Mouse (Mus musculus) testis, adult 2 months (tissue): ENCODE results near the gene Olfr994. TPM values are rescaled to one million over a fixed set of nuclear protein-coding genes. Genes with fewer than 3 reads are reported as not detected.

Experiments used
- H3K27ac ChIP-seq: fragments of 200-500 bp; 2 replicates; pipeline ENCODE4 v1.5.1; 2012; ENCODE audit warnings: low read depth, low read length; ENCODE audit not compliant: control insufficient read depth, insufficient read depth
- H3K27me3 ChIP-seq: fragments of 200-500 bp; 2 replicates; pipeline ENCODE4 v1.6.1; 2012; ENCODE audit warnings: mild to moderate bottlenecking, low read length, moderate library complexity; ENCODE audit not compliant: control insufficient read depth, insufficient read depth
- H3K36me3 ChIP-seq: fragments of 200-500 bp; 2 replicates; pipeline ENCODE4 v1.6.1; 2012; ENCODE audit warnings: mild to moderate bottlenecking, low read length; ENCODE audit not compliant: control insufficient read depth, insufficient read depth
- H3K4me1 ChIP-seq: fragments of 200-500 bp; 2 replicates; pipeline ENCODE4 v1.6.1; 2012; ENCODE audit warnings: low read length; ENCODE audit not compliant: control insufficient read depth, insufficient read depth
- H3K4me3 ChIP-seq: fragments of 200-500 bp; 2 replicates; pipeline ENCODE4 v1.5.1; 2012; ENCODE audit warnings: low read depth, mild to moderate bottlenecking, low read length, moderate library complexity, mixed read lengths; ENCODE audit not compliant: control insufficient read depth
- CTCF ChIP-seq: fragments of 200-500 bp; IDR thresholded peaks from 2 replicates; pipeline ENCODE4 v1.5.1; 2012; ENCODE audit warnings: low read depth, mild to moderate bottlenecking, inconsistent platforms, low read length, moderate library complexity; ENCODE audit not compliant: control insufficient read depth, insufficient read depth, insufficient replicate concordance
- POLR2A ChIP-seq: fragments of 200-500 bp; IDR thresholded peaks from 2 replicates; pipeline ENCODE4 v1.6.1; 2012; ENCODE audit warnings: low read depth, mild to moderate bottlenecking, inconsistent platforms, low read length, moderate library complexity; ENCODE audit not compliant: control insufficient read depth
- polyA plus RNA-seq: library from polyadenylated mRNA; depleted of rRNA; stranded (reverse); fragments of >200 nt; gene quantifications from 2 replicates; pipeline ENCODE4 v1.2.3, GENCODE M21; 2012; rRNA removed

The Olfr994 gene
- not detected in 2 replicates for polyA plus RNA-seq

- Histone ChIP-seq H3K4me1 (no peaks in the 10 kb centered on the region), H3K4me3 (no peak within 1 kb of the TSS), H3K36me3 (no peaks in the 10 kb centered on the region), H3K27ac (no peak within 1 kb of the TSS), H3K27me3 (no peaks in the 10 kb centered on the region)
- TF ChIP-seq POLR2A (no peak), CTCF (no peak)
Observed at GRCm38 (mm10) chr2:85436351-85436750, at the start of gene Olfr994. Olfr994 (minus strand) TSS chr2:85436451.

GRCm38 (mm10) chr2:85466801-85467325 lies 30.6 kb upstream of the Olfr994 start:
- no peaks in the 10 kb centered on the region for H3K4me1 ChIP-seq

GRCm38 (mm10) chr2:85443539-85443938 lies 7.3 kb upstream of the Olfr994 start, which contains the start of gene Olfr995:
Olfr995 (minus strand) TSS chr2:85443639.
- Histone ChIP-seq H3K27me3 (no peaks in the 10 kb centered on the region), H3K27ac (no peak within 1 kb of the TSS), H3K4me3 (no peak within 1 kb of the TSS), H3K4me1 (no peaks in the 10 kb centered on the region), H3K36me3 (no peaks in the 10 kb centered on the region)
- TF ChIP-seq CTCF, result no peak
- no peak for TF ChIP-seq POLR2A

More at GRCm38 (mm10) chr2:85466801-85467325, 30.6 kb upstream of the Olfr994 start:
- no peaks in the 10 kb centered on the region for H3K36me3 ChIP-seq
- no peak for TF ChIP-seq POLR2A
- no peak for TF ChIP-seq CTCF
- H3K4me3 ChIP-seq, result no peak overlapping the region
- H3K27me3 ChIP-seq, result no peaks in the 10 kb centered on the region
- no peak overlapping the region for H3K27ac ChIP-seq

DNA sequence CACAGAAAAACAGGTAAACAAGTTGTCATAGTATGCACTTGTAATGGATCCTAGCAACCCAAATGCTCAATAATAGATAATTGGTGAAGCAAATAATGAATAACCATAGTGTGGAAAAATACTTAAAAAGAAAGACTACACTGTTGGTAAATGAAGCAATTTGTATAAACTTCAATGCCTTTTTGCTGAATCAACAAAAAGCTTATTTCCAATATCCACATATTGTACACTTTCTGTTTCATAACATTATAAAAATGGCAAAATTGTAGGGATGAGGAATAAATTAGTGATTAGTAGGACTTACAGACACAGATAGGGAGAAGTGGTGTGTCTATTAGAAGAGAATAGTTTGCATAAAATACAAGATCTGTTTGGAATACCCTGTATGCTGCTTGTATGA lies 6.3 kb upstream of the Olfr994 start:
- TF ChIP-seq POLR2A, result no peak
- no peak for TF ChIP-seq CTCF
- H3K27me3 ChIP-seq, result no peaks in the 10 kb centered on the region
- H3K27ac ChIP-seq, result no peak overlapping the region
- no peaks in the 10 kb centered on the region for H3K4me1 ChIP-seq
- H3K4me3 ChIP-seq, result no peak overlapping the region
- H3K36me3 ChIP-seq, result no peaks in the 10 kb centered on the region

DNA sequence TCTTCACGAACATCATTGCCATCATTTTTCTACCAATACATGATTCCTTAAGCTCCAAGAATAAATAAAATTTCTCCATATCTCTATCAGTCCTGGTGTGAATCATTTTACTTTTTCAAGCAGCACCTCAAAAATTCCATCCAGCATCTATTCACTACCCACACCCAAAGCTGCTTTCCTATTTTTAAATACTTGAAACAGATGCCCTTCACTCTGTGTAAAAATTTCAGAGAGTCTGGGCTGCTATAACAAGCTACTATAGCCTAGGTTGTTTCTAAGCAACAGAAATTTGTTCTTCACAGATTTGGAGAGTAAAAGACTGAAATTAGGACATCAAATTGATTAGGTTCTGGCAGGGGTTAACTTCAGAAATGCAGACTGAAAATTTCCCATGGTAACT lies 10.4 kb downstream of the Olfr994 start:
- TF ChIP-seq POLR2A, result no peak
- TF ChIP-seq CTCF, result no peak
- Histone ChIP-seq H3K36me3 (no peaks in the 10 kb centered on the region), H3K4me3 (no peak overlapping the region), H3K27me3 (no peaks in the 10 kb centered on the region), H3K4me1 (no peaks in the 10 kb centered on the region), H3K27ac (no peak overlapping the region)

GRCm38 (mm10) chr2:85414777-85415176 lies 21.5 kb downstream of the Olfr994 start, which contains the start of gene Olfr993:
Olfr993 (minus strand) TSS chr2:85414877.
- no peak for TF ChIP-seq CTCF
- no peak for TF ChIP-seq POLR2A
- Histone ChIP-seq H3K4me1 (no peaks in the 10 kb centered on the region), H3K27me3 (no peaks in the 10 kb centered on the region), H3K36me3 (no peaks in the 10 kb centered on the region), H3K4me3 (no peak within 1 kb of the TSS), H3K27ac (no peak within 1 kb of the TSS)

DNA sequence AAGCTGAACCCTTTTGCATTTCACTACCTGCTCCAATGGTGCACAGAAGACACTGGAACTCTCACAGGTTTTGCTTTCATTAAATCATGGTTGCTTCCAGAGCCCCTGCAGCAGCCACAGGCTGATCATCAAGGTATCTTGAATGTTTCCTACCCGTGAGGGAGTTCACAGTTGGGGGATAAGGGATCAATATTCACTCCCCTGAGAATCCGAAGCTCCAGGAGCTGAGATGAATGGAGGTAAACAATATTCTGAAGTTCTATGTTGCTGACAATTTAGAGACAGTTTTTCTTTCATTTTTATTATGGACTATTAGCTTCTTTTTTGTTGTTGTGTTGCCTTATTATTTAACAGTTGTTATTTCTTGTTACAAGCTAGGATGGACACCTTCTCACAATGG lies 26.9 kb downstream of the Olfr994 start, which contains the start of gene Olfr992:
Olfr992 (minus strand) TSS at position 101 of the 400 bp plus-strand sequence.
- H3K27me3 ChIP-seq, result no peaks in the 10 kb centered on the region
- H3K4me1 ChIP-seq, result no peaks in the 10 kb centered on the region
- TF ChIP-seq CTCF, result no peak
- TF ChIP-seq POLR2A, result no peak
- H3K4me3 ChIP-seq, result no peak within 1 kb of the TSS
- no peak within 1 kb of the TSS for H3K27ac ChIP-seq
- H3K36me3 ChIP-seq, result no peaks in the 10 kb centered on the region

Other genes with a start within 250 kb of the Olfr994 start
- gene Lrrc55, start 239.3 kb downstream of the Olfr994 start, polyA plus RNA-seq, result 5.2 and 7.9 TPM in 2 replicates
- not detected in 2 replicates for gene Olfr987, start 97.1 kb downstream of the Olfr994 start, polyA plus RNA-seq
- gene Olfr988, start 73.2 kb downstream of the Olfr994 start, polyA plus RNA-seq, result not detected in 2 replicates
- not detected in 2 replicates for gene Olfr992, start 27.0 kb downstream of the Olfr994 start, polyA plus RNA-seq
- gene Olfr993, start 21.6 kb downstream of the Olfr994 start, polyA plus RNA-seq, result 0.11 TPM in 1 of 2 replicates, not detected in the other
- not detected in 2 replicates for gene Olfr995, start 7.2 kb upstream of the Olfr994 start, polyA plus RNA-seq
- gene 4833423E24Rik, start 82.6 kb upstream of the Olfr994 start, polyA plus RNA-seq, result not detected in 2 replicates
- not detected in 2 replicates for gene Olfr996, start 142.8 kb upstream of the Olfr994 start, polyA plus RNA-seq
- not detected in 2 replicates for gene Olfr998, start 152.5 kb upstream of the Olfr994 start, polyA plus RNA-seq
- gene Olfr1000, start 175.5 kb upstream of the Olfr994 start, polyA plus RNA-seq, result not detected in 2 replicates
- not detected in 2 replicates for gene Olfr1002, start 214.3 kb upstream of the Olfr994 start, polyA plus RNA-seq
- not detected in 2 replicates for gene Olfr154, start 228.0 kb upstream of the Olfr994 start, polyA plus RNA-seq
- not detected in 2 replicates for gene Olfr1006, start 242.3 kb upstream of the Olfr994 start, polyA plus RNA-seq